Mouse (Mus musculus) hindbrain, embryonic 10.5 days (tissue): ENCODE results near the gene Mterf2. TPM values are rescaled to one million over a fixed set of nuclear protein-coding genes. Genes with fewer than 3 reads are reported as not detected.
A peak's percentile ranks its signal among the peaks of the same experiment; 100 is the strongest.

ENCODE experiments used
- DNase-seq: peaks from one replicate; pipeline ENCODE4 v3.0.0-alpha.2; 2017; ENCODE audit warnings: low spot score
- H3K27ac ChIP-seq: fragments of 300-500 bp; sonication (generic); 2 replicates; pipeline ENCODE4 v1.5.1; 2016; ENCODE audit warnings: mild to moderate bottlenecking, moderate library complexity
- H3K27me3 ChIP-seq: fragments of 300-500 bp; sonication (generic); 2 replicates; pipeline ENCODE4 v1.6.1; 2016; ENCODE audit warnings: mild to moderate bottlenecking; ENCODE audit not compliant: poor library complexity, insufficient read depth, severe bottlenecking
- H3K36me3 ChIP-seq: fragments of 300-500 bp; sonication (generic); 2 replicates; pipeline ENCODE4 v1.6.1; 2016; ENCODE audit warnings: mild to moderate bottlenecking, moderate library complexity
- H3K4me1 ChIP-seq: fragments of 300-500 bp; sonication (generic); replicated peaks from 2 replicates; pipeline ENCODE4 v1.6.1; 2016; ENCODE audit warnings: mild to moderate bottlenecking
- H3K4me3 ChIP-seq: fragments of 300-500 bp; sonication (generic); 2 replicates; pipeline ENCODE4 v1.5.1; 2016; ENCODE audit warnings: mild to moderate bottlenecking, moderate library complexity
- H3K9me3 ChIP-seq: fragments of 300-500 bp; sonication (generic); 2 replicates; pipeline ENCODE4 v1.6.1; 2016; ENCODE audit warnings: mild to moderate bottlenecking, moderate library complexity
- WGBS: fragments of 180-500 bp; shearing (Covaris S2); methylation state at CpG from one replicate; pipeline ENCODE4 v1.1.7; 2016; 5-methylcytosine and 5-hydroxymethylcytosine counted together
- polyA plus RNA-seq: library from polyadenylated mRNA; unstranded; fragments of >200 nt; fragmentation: Nextera tagmentation; extraction: Ambion mirVana; gene quantifications from 2 replicates; pipeline ENCODE4 v1.2.1, GENCODE M21; 2016

Mterf2 gene
- polyA plus RNA-seq, 1 experiment from 2014 or later, result 28.1 TPM

DNA sequence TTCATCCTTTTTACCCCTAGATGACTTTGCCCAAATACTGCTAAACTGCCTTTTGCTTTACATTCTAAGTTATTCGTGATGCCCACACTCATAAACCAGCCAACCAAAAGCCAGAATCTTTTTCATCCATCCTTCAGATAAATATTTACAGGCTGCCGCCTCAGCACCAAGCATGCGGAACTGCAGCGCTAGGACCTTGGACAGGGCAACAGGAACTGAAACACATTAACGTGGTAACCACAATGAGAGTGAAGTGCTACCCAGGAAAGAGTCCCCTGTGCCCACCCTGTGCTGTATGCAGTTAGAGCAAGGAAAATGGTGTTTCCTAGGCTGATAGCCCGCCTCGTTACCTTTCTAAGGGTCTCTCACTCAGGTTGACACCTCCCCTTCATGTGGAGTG, 626 bp upstream of the Mterf2 start:
- peak; percentile 11 for DNase-seq
- peaks cover 19% of the 10 kb centered on the region for H3K4me1 ChIP-seq
- H3K4me3 ChIP-seq, result peak overlapping the region; percentile 83
- WGBS, result 24% methylated on average over 7 of the region's 7 CpGs
- H3K27ac ChIP-seq, result peak overlapping the region; percentile 91
- H3K9me3 ChIP-seq, result no peaks in the 10 kb centered on the region
- no peaks in the 10 kb centered on the region for H3K27me3 ChIP-seq
- H3K36me3 ChIP-seq, result peaks cover 47% of the 10 kb centered on the region

DNA sequence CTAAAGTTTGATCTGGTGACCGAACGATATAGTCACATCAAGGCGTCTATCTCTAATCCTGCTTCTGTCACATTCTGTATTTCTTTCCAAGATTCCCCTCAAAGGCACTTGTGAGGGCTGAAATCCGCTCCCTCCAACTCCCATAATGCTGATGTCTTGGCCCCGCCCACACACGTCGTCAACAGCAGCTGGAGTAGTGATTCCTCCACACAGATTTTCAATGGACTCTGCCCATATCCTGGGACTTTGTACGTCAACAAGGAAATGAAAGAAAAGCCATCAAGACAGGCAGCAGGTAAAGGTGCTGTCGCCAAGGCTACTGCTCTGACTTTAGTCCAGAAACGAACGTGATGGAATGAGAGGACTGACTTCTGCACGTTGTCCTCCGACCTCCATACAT, 2.6 kb downstream of the Mterf2 start:
- peaks cover 63% of the 10 kb centered on the region for H3K36me3 ChIP-seq
- DNase-seq, result no peak
- 89% methylated on average over 13 of the region's 13 CpGs for WGBS

DNA sequence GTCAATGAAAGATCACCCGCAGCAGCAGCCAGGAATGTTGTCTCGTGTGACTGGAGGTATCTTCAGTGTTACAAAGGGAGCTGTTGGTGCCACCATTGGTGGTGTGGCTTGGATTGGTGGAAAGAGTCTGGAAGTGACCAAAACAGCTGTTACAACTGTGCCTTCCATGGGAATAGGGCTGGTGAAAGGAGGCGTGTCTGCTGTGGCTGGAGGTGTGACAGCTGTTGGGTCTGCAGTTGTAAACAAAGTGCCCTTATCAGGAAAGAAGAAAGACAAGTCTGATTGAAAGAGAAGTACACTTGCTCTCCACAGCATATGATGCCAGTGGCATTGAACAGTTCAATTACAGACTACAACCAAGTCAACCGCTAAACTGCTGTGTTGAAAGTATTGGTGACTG, 13.4 kb downstream of the Mterf2 start:
- 87% methylated on average over 4 of the region's 4 CpGs for WGBS
- H3K27ac ChIP-seq, result no peak overlapping the region
- peaks cover 63% of the 10 kb centered on the region for H3K36me3 ChIP-seq
- H3K4me3 ChIP-seq, result no peak overlapping the region
- DNase-seq, result no peak
- H3K27me3 ChIP-seq, result no peaks in the 10 kb centered on the region
- H3K9me3 ChIP-seq, result no peaks in the 10 kb centered on the region
- H3K4me1 ChIP-seq, result no peaks in the 10 kb centered on the region

More for the DNA sequence above, 2.6 kb downstream of the Mterf2 start:
- Histone ChIP-seq H3K27me3 (no peaks in the 10 kb centered on the region), H3K4me1 (peaks cover 19% of the 10 kb centered on the region), H3K4me3 (no peak overlapping the region), H3K27ac (no peak overlapping the region), H3K9me3 (no peaks in the 10 kb centered on the region)

DNA sequence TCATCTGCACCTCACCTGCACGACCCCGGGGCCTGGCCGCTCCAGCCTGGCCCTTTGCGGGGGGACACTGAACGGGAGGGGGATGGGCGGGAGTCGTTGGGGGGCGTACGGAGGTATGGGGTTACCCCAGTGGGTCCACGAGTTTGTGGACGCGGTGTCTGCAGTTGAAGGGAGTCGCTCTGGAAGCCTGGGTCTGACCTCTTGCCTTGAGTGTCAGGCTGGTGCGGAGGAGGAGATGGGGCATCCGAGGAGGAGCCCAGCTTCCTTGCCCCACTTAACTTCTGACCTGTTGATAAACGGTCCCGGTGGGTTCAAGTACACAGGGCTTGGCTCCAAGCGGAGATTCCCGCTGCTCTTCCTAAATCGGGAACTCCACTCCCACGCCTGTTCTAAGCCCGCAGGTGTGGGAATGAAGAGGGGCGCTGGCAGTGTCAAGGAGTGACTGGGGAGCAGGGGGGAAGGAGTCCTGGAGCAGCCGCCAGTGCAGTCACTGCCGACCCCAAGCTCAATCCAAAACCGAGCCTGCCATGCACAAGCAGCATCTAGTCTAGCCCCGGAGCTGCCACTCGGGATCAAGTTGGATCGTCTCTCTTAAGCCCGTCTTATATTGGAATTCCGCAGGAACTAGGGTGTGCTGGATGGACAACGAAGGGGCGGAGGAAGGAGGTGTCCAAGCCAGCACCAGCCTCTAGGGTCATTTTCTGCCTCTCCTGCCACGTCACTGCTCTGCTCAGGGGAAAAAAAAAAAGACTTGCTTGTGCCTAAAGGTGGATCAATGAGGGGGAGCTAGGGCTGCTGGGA, 24.5 kb downstream of the Mterf2 start:
- WGBS, result under 1% methylated on average over 34 of the region's 34 CpGs
- Histone ChIP-seq H3K27me3 (no peaks in the 10 kb centered on the region), H3K36me3 (no peaks in the 10 kb centered on the region), H3K27ac (peak overlapping the region; percentile 98), H3K4me3 (peak overlapping the region; percentile 98), H3K9me3 (no peaks in the 10 kb centered on the region), H3K4me1 (peaks cover 20% of the 10 kb centered on the region)
- peak; percentile 56 for DNase-seq

DNA sequence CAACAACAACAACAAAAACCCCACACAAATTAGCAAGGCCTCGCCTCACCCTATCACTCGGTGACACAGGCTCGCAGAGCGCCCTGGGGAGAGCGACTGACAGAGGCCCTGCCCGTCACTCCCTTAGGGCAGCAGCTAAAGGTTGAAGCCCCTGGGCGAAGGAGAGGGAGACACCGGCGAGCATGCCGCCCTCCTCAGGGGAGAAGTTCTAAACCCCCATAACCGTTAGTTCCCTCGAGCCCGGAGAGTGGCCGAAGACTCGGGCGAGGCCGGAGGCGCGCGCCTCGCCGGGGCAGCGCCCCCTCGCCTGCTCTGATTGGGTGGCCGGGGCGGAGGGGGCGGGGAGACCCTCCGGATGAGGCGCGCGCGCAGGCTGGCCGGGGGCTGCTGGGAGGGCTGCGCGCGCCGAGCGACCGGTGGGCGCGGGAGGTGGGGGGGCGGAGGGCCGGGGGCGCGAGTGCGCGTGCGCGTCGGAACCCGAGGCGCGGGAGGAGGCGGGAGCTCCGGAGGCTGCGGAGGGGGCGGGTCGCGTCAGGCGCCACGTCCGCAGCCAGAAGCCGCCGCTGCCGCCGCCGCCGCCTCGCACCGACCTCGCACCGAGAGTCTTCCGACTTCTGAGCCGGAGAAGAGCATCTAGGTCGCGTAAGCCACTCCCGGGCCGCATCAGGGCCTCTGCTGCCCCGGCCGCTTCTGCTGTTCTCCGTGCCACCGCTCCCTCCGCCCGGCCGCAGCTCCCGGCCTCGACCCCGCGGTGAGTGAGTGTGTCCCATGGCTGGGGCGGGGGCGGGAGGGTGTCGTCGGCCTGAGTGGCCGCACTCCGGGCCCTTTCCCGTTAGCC, 25.4 kb downstream of the Mterf2 start, which contains the start of the genes Fhl4 and Tmem263:
Fhl4 (minus strand) TSS at position 249 of the 838 bp plus-strand sequence.
Tmem263 (plus strand) TSS at position 381 of the 838 bp plus-strand sequence.
- peak; percentile 95 for DNase-seq
- under 1% methylated on average over 84 of the region's 96 CpGs for WGBS
- Histone ChIP-seq H3K4me1 (peaks cover 20% of the 10 kb centered on the region), H3K4me3 (peak within 1 kb of the TSS; percentile 98), H3K36me3 (no peaks in the 10 kb centered on the region), H3K27me3 (no peaks in the 10 kb centered on the region), H3K27ac (peak within 1 kb of the TSS; percentile 98), H3K9me3 (no peaks in the 10 kb centered on the region)

DNA sequence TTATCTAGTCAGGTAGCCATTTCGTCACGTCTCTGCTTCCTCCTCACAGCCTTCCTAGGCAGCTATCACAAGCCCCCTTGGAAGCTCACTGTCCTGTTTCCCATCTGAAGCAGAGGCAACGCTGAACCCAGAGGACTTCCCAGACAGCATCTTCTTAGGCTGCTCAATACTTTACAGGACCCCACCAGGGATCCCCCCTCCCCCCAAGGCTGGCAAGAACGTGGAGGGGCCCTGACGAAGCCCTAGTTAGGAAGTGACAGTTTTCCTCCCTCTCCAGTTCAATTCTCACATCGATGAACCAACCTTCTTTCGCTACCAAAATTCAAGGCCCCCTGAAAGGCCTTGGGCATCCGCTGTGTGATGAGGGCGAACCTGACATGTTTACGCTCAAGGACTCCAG, 26.0 kb downstream of the Mterf2 start:
- Histone ChIP-seq H3K27ac (peak overlapping the region; percentile 98), H3K27me3 (no peaks in the 10 kb centered on the region), H3K4me3 (peak overlapping the region; percentile 98), H3K36me3 (no peaks in the 10 kb centered on the region), H3K9me3 (no peaks in the 10 kb centered on the region), H3K4me1 (peaks cover 20% of the 10 kb centered on the region)
- WGBS, result 2% methylated on average over 10 of the region's 10 CpGs
- no peak for DNase-seq

DNA sequence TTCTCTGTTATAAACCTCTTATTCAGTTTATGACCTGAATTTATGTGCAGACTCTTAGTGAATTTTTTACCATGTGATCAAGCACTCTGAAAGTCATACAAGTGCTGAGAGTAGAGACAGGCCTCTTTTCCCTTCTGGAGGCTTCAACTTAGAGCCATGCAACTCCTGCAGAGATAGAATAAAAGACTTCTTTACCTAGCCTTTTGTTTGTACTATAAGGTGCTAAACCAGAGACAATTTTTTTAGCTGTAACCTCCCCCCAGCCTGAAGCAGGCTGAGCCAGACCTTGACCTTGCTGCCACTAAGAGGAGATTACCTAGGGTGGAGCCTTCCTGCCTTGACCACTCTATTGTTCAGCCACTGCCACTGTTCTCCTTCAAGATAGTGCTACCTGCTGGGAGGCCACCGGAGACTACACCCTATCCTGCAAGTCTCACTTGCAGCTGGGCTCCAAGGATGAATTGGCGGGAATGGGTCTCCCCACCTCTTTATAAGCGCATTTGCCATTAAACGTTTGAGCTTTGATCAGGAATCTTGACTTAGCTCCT, 56.1 kb downstream of the Mterf2 start:
- Histone ChIP-seq H3K27ac (no peak overlapping the region), H3K4me3 (no peak overlapping the region), H3K4me1 (no peaks in the 10 kb centered on the region), H3K27me3 (no peaks in the 10 kb centered on the region), H3K9me3 (no peaks in the 10 kb centered on the region), H3K36me3 (no peaks in the 10 kb centered on the region)
- 58% methylated on average over 4 of the region's 4 CpGs for WGBS
- DNase-seq, result no peak

Other genes with a start within 250 kb of the Mterf2 start
- gene Ric8b, start 210.4 kb downstream of the Mterf2 start, polyA plus RNA-seq, result 27.4 and 29.5 TPM in 2 replicates
- gene Fhl4, start 25.5 kb downstream of the Mterf2 start, polyA plus RNA-seq, result 1.2 and 1.3 TPM in 2 replicates
- 45.3 and 49.3 TPM in 2 replicates for gene Tmem263, start 25.4 kb downstream of the Mterf2 start, polyA plus RNA-seq
- gene Cry1, start 57.0 kb upstream of the Mterf2 start, polyA plus RNA-seq, result 28.2 and 35.7 TPM in 2 replicates